Mouse (Mus musculus): ENCODE measurements at regions not wholly inside any gene's neighbourhood (a gene's known extent, or its start where the extent isn't known, plus 50 kb on each side); places are given as distances from the start of the nearest gene placed in this dataset.
A peak's percentile ranks its signal among the peaks of the same experiment; 100 is the strongest.
"Not testable (repeated sequence)": the region's sequence is repeated elsewhere in the genome, so short reads cannot be mapped to it uniquely, and the experiment has no call there.

DNA sequence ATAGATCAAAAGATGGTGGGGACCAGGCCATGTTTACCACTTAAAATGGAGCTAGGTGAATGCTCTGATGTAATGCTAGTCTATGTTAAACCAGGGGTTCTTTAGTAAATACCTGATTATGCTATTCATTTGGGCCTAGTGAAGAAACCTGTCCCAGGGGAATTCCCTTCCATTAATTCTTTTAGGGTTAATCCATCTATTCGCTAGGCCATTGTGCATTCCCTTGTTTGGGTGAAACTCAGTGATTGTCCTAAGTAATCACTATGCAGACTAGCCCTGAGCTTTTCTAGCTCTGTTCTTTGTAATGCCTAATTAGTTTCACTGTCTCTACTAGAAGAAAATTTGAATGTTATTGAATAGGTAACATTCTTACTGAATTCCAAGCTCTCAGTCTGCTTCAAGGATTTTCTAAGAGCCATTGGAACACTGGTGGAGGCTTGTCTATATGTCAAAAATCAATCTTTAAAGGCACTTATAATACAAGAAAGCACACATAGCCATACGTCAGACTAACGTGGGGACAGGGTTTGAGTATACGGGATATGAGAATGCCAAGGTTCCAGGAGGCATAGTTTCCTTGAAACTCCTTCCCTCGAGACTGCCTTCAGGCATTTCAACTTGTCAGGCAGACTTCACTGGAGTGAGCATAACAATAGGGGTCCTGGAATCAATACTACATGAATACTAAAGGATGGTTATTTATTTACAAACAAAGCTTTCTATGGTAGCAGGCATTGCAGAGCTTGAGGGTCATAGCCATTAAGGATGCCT lies 266.9 kb upstream of the 4930578C19Rik start:
- DNase-seq (ENCODE audit: low spot score), result no peak

DNA sequence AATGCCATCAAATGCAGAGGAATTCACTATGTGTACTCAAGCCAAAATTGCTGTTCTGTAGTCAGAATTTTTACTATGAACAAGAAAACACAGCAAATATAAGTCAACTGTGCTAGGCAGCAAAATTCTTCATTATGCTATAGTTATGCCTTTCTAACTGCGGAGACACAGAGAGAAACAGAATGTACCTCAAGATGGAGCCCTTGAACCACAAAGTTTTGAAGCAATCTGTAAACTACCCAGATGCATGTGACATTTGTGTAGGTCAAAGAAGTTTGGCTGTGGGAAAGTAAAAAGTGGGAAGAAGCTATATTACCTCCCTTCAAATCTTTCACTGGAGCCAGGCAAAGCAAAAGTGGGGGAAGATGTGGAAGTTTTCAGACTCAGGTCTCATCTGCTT lies 226.0 kb upstream of the 4930578C19Rik start:
- peak; percentile 5 for DNase-seq (ENCODE audit: low spot score)

DNA sequence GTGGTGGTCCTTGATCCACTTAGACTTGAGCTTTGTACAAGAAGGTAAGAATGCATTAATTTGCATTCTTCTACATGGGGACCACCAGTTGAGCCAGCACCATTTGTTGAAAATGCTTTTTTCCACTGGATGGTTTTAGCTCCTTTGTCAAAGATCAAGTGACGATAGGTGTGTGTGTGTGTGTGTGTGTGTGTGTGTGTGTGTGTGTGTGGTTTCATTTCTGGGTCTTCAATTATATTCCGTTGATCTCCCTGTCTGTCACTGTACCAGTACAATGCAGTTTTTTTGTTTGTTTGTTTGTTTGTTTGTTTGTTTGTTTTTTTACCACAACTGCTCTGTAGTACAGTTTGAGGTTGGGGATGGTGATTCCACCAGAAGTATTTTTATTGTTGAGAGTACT lies 206.1 kb upstream of the 4930578C19Rik start:
- DNase-seq (ENCODE audit: low spot score), result not testable (repeated sequence)

DNA sequence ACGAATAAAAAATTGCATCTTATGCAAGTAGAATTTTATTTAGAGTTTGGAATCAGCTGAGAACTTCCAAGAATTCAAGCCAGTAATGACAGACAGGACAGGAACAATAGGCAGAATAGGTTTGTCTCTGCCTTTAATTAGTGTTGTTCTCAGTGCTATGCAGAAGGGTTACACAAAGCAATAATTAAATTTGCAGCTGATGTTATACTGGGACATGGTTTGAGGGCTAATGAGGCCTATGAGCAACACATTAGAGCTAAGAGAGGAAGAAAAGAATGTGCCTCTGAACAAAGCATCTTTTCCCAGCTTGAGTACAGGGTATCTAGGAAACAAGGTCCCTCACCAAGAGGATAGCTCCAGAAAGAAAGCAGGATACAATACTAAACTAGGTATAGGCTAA lies 201.9 kb upstream of the 4930578C19Rik start:
- no peak for DNase-seq (ENCODE audit: low spot score)

DNA sequence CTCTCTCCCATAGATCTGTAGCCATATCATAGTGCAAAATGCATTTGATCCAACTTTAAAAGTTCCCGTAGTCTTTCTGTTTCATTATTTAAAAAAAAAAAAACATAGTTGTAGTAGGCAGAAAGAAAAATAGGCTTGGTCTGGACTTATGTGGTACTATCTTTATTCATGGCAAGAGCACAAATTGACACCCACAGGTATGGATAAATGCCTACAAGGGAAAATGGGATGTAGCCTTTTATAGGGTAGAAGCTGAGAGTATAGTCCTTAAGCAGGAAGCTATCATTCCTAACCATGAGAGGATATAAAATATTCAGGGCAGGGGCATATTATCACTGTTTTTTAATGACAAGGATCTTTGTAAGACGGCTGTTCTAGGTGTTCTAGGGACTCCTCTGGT lies 157.4 kb upstream of the 4930578C19Rik start:
- DNase-seq (ENCODE audit: low spot score), result no peak
